Mouse (Mus musculus): ENCODE measurements around the gene Egr2. TPM values are rescaled to one million over a fixed set of nuclear protein-coding genes. Genes with fewer than 3 reads are reported as not detected.
A peak's percentile ranks its signal among the peaks of the same experiment; 100 is the strongest.

The Egr2 gene
- polyA plus RNA-seq, 1 experiment from 2014 or later: 1.1 TPM

- Histone ChIP-seq H3K9me3 (replicated peaks) (no peaks in the 10 kb centered on the region), H3K27me3 (no peaks in the 10 kb centered on the region), H3K4me3 (no peak overlapping the region), H3K27ac (no peak overlapping the region), H3K36me3 (no peaks in the 10 kb centered on the region), H3K9ac (no peak overlapping the region), H3K4me1 (no peaks in the 10 kb centered on the region), H3K4me2 (replicated peaks) (no peak overlapping the region)
- ATAC-seq (ENCODE audit: low FRiP score): no peak
- WGBS: 92% methylated on average over 3 of the region's 3 CpGs
These were observed 16.5 kb upstream of the Egr2 start for GRCm38 (mm10) chr10:67518733-67519132.

DNA sequence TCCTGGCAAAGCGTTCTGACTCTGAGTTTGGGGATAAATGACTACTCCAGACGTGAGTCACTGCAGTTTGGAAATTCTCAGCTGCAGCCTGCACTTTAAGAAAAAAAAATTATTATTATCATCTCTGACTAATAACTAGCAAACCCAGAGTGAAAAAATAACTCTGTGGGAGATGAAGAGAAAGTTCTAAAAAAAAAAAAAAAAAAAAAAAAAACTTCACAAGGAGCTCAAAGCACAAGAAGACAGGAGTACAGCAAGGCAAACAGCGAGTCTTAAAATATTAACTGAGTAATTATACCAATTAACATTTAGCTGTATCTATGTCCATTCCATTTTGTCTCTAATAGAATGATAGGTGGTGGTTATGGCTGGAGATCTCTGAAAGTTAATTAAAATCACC, 11.1 kb upstream of the Egr2 start:
- H3K36me3 ChIP-seq: no peaks in the 10 kb centered on the region
- H3K4me2 ChIP-seq (replicated peaks): no peak overlapping the region
- H3K27ac ChIP-seq: no peak overlapping the region
- H3K4me1 ChIP-seq: no peaks in the 10 kb centered on the region
- no peak for ATAC-seq (ENCODE audit: low FRiP score)
- WGBS: 91% methylated on average over 3 of the region's 3 CpGs
- H3K4me3 ChIP-seq: no peak overlapping the region
- H3K9me3 ChIP-seq (replicated peaks): no peaks in the 10 kb centered on the region
- no peaks in the 10 kb centered on the region for H3K27me3 ChIP-seq
- no peak overlapping the region for H3K9ac ChIP-seq

DNA sequence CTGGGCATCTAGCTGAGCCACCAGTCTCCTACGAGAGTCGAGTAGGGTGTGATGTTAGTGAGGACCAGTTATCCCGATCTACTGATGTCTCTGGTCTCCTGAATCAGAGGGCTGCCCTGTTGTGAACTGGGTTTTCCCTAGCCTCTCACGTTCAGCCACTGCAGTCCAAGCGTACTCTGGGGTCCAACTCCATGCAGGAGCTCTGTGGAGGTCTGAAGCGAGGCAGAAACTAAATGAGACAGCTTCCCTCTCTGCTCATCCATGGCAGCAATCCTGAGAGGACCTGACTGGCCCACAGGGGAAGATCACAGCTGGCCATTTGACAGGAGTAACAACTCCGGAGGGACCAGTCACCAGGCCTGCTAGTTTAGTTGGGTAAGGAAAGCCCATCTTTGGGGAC, 10.6 kb upstream of the Egr2 start:
- Histone ChIP-seq H3K9me3 (replicated peaks) (no peaks in the 10 kb centered on the region), H3K27me3 (no peaks in the 10 kb centered on the region), H3K36me3 (no peaks in the 10 kb centered on the region), H3K9ac (no peak overlapping the region), H3K4me2 (replicated peaks) (no peak overlapping the region), H3K4me1 (no peaks in the 10 kb centered on the region), H3K4me3 (no peak overlapping the region), H3K27ac (no peak overlapping the region)
- WGBS: 81% methylated on average over 7 of the region's 7 CpGs
- no peak for ATAC-seq (ENCODE audit: low FRiP score)

DNA sequence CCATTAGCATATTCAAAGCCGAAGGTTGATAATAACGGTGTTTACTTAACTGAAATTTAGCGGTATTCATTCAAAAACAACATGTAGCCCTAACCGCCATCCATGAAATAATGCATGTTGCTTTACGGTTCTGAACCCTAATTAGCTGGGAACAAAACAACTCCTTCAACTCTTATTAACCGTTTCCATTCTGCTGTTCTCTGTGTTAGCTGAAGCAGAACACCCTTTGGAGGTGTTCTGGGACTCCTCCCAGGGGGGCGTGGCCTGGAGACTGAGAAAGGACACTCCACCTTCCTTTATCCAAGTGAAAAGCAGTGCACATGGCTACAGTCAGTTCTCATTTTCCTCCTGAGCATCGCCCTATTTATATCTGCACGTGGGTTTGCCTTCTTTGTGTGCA, 8.8 kb upstream of the Egr2 start:
- no peaks in the 10 kb centered on the region for H3K36me3 ChIP-seq
- no peaks in the 10 kb centered on the region for H3K9me3 ChIP-seq (replicated peaks)
- H3K27me3 ChIP-seq: peaks cover 6% of the 10 kb centered on the region; the same call in 1 of the 2 replicates
- 65% methylated on average over 9 of the region's 9 CpGs for WGBS
- H3K4me3 ChIP-seq: no peak overlapping the region
- H3K27ac ChIP-seq: no peak overlapping the region
- H3K4me1 ChIP-seq: no peaks in the 10 kb centered on the region
- H3K9ac ChIP-seq: no peak overlapping the region
- no peak for ATAC-seq (ENCODE audit: low FRiP score)
- no peak overlapping the region for H3K4me2 ChIP-seq (replicated peaks)

DNA sequence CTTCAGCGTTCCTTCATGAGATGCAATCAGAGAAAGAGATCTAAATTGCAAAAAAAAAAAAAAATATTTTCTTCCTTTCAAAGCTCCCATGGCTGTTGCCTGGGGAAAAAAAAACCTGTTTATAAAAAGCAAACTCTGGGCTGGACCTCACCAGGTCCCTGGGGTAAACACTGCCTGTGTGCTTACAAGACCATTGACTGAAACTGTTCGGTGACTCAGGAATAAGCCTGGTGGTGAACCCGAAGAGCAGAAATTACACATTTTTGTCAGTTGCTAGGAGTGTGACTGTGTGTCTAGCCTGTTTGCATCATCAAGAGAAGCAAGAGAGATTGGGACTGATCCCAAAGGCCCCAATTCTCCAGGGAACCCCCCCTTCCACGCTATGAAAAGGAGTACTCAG, 5.5 kb upstream of the Egr2 start:
- Histone ChIP-seq H3K9ac (no peak overlapping the region), H3K4me2 (replicated peaks) (no peak overlapping the region), H3K9me3 (replicated peaks) (no peaks in the 10 kb centered on the region), H3K4me3 (no peak overlapping the region), H3K4me1 (no peaks in the 10 kb centered on the region), H3K36me3 (no peaks in the 10 kb centered on the region), H3K27ac (no peak overlapping the region), H3K27me3 (peaks cover 30% of the 10 kb centered on the region)
- WGBS: 76% methylated on average over 4 of the region's 4 CpGs
- ATAC-seq (ENCODE audit: low FRiP score): no peak

DNA sequence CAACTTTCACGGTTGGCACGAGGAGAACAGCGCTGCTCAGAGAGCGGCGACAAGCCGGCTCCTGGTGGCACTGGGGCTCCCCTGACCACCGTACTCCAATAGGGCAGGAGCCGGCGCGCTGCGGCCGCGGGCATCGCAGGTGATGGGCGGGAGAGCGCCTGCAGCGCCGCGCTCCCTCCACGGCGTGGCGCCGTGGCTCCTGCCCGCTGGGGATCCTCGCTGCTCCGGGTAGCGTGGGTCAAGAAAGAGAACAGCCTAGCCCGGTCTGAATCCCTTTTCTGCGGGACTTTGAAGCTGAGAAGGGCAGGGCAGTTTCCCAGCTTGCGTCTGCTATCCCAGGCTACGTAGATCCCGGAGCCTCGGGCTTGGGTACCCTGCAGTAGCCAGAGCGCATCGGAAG, 697 bp downstream of the Egr2 start:
- ATAC-seq (ENCODE audit: low FRiP score): peak; percentile 57
- H3K4me2 ChIP-seq (replicated peaks): peak overlapping the region; percentile 88
- no peaks in the 10 kb centered on the region for H3K9me3 ChIP-seq (replicated peaks)
- H3K27ac ChIP-seq: no peak overlapping the region
- peaks cover 46% of the 10 kb centered on the region for H3K4me1 ChIP-seq
- peak overlapping the region; percentile 61 for H3K4me3 ChIP-seq
- H3K36me3 ChIP-seq: no peaks in the 10 kb centered on the region
- under 1% methylated on average over 35 of the region's 35 CpGs for WGBS
- H3K9ac ChIP-seq: no peak overlapping the region; the same call in 1 of the 2 replicates
- H3K27me3 ChIP-seq: peaks cover 85% of the 10 kb centered on the region

GRCm38 (mm10) chr10:67536621-67537141, 1.4 kb downstream of the Egr2 start:
- Histone ChIP-seq H3K4me2 (replicated peaks) (peak overlapping the region; percentile 88), H3K4me1 (peaks cover 47% of the 10 kb centered on the region), H3K9ac (peak overlapping the region; percentile 6), H3K27me3 (peaks cover 90% of the 10 kb centered on the region), H3K9me3 (replicated peaks) (no peaks in the 10 kb centered on the region), H3K27ac (no peak overlapping the region), H3K36me3 (no peaks in the 10 kb centered on the region), H3K4me3 (peak overlapping the region; percentile 61)
- ATAC-seq (ENCODE audit: low FRiP score): peak; percentile 41
- 0% methylated on average over 16 of the region's 32 CpGs for WGBS

DNA sequence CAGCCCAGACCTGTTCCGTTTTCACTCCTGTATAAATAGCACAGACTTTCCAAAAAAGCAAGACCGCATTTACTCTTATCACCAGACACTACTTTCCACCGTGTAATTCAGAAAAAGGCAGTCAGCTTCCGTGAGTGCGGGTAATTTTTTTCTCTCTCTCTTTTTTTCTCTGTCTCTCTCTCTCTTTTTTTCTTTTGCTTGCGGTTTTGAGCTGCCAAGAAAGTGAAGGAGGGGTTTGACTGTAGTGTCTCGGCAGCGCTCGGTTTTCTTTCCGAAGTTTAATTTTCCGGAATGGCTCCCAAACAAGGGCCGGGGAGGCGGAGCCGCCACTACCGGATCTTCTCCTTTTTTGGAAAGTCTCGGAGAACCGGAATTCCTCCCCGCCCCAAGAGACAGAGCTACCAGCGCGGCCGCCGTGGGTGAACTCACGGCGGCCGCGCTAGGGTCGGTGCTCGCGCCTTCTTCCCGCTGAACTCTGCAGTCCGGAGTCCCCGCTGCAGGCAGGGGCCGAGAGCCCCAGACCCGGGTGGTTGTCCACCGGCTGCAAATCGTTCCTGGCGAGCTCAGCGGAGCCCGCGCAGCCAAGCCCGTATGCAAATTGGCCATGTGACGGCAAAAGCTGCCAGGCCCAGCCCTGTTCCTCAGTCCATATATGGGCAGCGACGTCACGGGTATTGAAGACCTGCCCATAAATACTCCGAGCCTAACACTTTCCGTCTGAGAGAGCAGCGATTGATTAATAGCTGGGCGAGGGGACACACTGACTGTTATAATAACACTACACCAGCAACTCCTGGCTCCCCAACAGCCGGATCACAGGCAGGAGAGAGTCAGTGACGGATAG, 2.1 kb downstream of the Egr2 start:
- peaks cover 47% of the 10 kb centered on the region for H3K4me1 ChIP-seq
- H3K27me3 ChIP-seq: peaks cover 97% of the 10 kb centered on the region
- H3K9ac ChIP-seq: peak overlapping the region; percentile 53; the same call in 1 of the 2 replicates
- H3K27ac ChIP-seq: 0 out of 2 replicates have a peak overlapping the region, but pooled peaks have one; percentile 8
- peak; percentile 83 for ATAC-seq (ENCODE audit: low FRiP score)
- H3K4me3 ChIP-seq: peak overlapping the region; percentile 61
- H3K4me2 ChIP-seq (replicated peaks): peak overlapping the region; percentile 88
- H3K9me3 ChIP-seq (replicated peaks): no peaks in the 10 kb centered on the region
- H3K36me3 ChIP-seq: 0 out of 2 replicates have a peak, but pooled peaks cover 2% of the 10 kb centered on the region
- WGBS: under 1% methylated on average over 51 of the region's 51 CpGs

DNA sequence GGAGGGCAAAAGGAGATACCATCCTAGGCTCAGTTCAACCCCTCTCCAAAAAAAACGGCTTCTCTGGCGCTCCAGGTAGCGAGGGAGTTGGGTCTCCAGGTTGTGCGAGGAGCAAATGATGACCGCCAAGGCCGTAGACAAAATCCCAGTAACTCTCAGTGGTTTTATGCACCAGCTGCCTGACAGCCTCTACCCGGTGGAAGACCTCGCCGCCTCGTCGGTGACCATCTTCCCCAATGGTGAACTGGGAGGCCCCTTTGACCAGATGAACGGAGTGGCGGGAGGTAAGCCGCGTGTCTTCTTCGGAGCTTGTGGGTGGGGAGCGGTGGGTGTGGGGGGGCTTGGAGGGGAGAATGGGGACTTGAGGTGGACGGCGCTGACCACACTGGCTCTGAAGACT, 2.8 kb downstream of the Egr2 start:
- peak overlapping the region; percentile 61 for H3K4me3 ChIP-seq
- peaks cover 95% of the 10 kb centered on the region for H3K27me3 ChIP-seq
- no peak for ATAC-seq (ENCODE audit: low FRiP score)
- 0 out of 2 replicates have a peak, but pooled peaks cover 2% of the 10 kb centered on the region for H3K36me3 ChIP-seq
- peaks cover 47% of the 10 kb centered on the region for H3K4me1 ChIP-seq
- under 1% methylated on average over 19 of the region's 19 CpGs for WGBS
- no peaks in the 10 kb centered on the region for H3K9me3 ChIP-seq (replicated peaks)
- no peak overlapping the region for H3K27ac ChIP-seq
- H3K9ac ChIP-seq: no peak overlapping the region
- H3K4me2 ChIP-seq (replicated peaks): peak overlapping the region; percentile 88

DNA sequence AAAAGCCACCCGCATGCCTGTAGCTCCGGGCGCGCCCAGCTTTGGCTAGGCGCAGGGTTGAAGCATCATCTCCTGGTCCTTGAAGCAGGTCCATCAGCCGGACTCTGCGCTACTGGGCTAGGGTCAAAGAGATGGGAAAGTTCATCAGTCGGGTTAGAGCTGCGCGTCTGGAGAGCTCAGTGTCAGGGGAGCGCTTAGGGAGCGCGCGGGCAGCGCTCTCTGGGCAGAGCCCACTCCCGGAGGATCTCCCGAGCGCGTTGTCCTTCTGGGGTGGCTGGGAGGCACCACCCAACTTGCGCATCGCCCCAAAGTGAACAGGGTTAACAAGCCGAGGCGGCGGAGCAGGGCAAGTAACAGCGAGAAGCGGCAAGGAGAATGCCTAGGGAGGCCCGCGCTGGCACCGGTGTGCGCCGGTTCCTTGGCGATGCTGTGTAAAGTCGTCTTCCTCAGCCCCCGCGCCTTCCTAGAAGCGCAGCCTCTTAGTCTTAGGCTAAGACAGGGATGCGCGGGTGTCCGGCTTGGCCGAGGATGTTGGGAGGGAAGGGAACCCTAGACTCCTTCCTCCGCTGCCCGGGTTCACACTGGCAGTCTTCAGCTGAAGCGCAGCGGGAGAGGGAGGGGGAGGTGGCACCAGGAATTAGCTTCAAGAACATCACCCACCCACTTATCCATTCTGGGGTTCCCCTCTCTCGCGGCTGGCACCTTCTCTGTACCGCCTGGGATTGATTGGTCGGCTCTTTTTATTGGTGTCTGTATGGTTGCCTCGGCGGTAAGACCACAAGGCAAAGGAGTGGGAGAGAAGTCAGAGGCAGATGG, 3.5 kb downstream of the Egr2 start:
- H3K4me2 ChIP-seq (replicated peaks): peak overlapping the region; percentile 88
- H3K9me3 ChIP-seq (replicated peaks): no peaks in the 10 kb centered on the region
- peak overlapping the region; percentile 61 for H3K4me3 ChIP-seq
- H3K9ac ChIP-seq: no peak overlapping the region
- H3K27ac ChIP-seq: no peak overlapping the region
- H3K4me1 ChIP-seq: peaks cover 47% of the 10 kb centered on the region
- ATAC-seq (ENCODE audit: low FRiP score): no peak
- peaks cover 89% of the 10 kb centered on the region for H3K27me3 ChIP-seq
- 0 out of 2 replicates have a peak, but pooled peaks cover 2% of the 10 kb centered on the region for H3K36me3 ChIP-seq
- WGBS: 1% methylated on average over 49 of the region's 50 CpGs

GRCm38 (mm10) chr10:67539401-67539730, 4.1 kb downstream of the Egr2 start:
- Histone ChIP-seq H3K36me3 (0 out of 2 replicates have a peak, but pooled peaks cover 2% of the 10 kb centered on the region), H3K9me3 (replicated peaks) (no peaks in the 10 kb centered on the region), H3K9ac (no peak overlapping the region), H3K4me3 (0 out of 2 replicates have a peak overlapping the region, but pooled peaks have one; percentile 61), H3K27ac (no peak overlapping the region), H3K27me3 (peaks cover 83% of the 10 kb centered on the region), H3K4me2 (replicated peaks) (no peak overlapping the region), H3K4me1 (peaks cover 47% of the 10 kb centered on the region)
- no peak for ATAC-seq (ENCODE audit: low FRiP score)
- 24% methylated on average over 2 of the region's 6 CpGs for WGBS

DNA sequence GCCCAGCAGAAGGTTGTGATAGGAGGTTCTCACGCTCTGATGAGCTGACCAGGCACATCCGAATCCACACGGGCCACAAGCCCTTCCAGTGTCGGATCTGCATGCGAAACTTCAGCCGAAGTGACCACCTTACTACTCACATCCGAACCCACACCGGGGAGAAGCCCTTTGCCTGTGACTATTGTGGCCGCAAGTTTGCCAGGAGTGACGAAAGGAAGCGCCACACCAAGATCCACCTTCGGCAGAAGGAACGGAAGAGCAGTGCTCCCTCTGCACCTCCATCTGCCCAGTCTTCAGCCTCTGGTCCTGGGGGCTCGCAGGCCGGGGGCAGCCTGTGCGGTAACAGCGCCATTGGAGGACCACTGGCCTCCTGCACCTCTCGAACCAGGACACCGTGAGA, 5.3 kb downstream of the Egr2 start:
- Histone ChIP-seq H3K27me3 (peaks cover 71% of the 10 kb centered on the region), H3K4me2 (replicated peaks) (0 out of 2 replicates have a peak overlapping the region, but pooled peaks have one; percentile 19), H3K36me3 (0 out of 2 replicates have a peak, but pooled peaks cover 2% of the 10 kb centered on the region), H3K4me3 (peak overlapping the region; percentile 3; the same call in 1 of the 2 replicates), H3K27ac (no peak overlapping the region), H3K9ac (no peak overlapping the region), H3K4me1 (peaks cover 39% of the 10 kb centered on the region), H3K9me3 (replicated peaks) (no peaks in the 10 kb centered on the region)
- 8% methylated on average over 19 of the region's 19 CpGs for WGBS
- ATAC-seq (ENCODE audit: low FRiP score): no peak

Data from hindbrain, embryonic 12.5 days (tissue).